Mouse (Mus musculus) heart, postnatal 0 days (tissue): ENCODE measurements around the gene Mcoln3. TPM values are rescaled to one million over a fixed set of nuclear protein-coding genes. Genes with fewer than 3 reads are reported as not detected.

Experiments used
- ATAC-seq: fragments of 200-750 bp; cut with Nextera tagmentation; 2 replicates; pipeline ENCODE4 v1.8.0; 2017; ENCODE audit warnings: low read depth, moderate number of reproducible peaks, moderate library complexity; ENCODE audit not compliant: insufficient read depth
- DNase-seq: peaks from one replicate; pipeline ENCODE4 v3.0.0-alpha.2; 2016; ENCODE audit warnings: low spot score
- H3K27ac ChIP-seq: fragments of 300-500 bp; sonication (generic); 2 replicates; pipeline ENCODE4 v1.5.1; 2014; ENCODE audit warnings: low read depth, mild to moderate bottlenecking
- H3K27me3 ChIP-seq: fragments of 300-500 bp; sonication (generic); 2 replicates; pipeline ENCODE4 v1.6.1; 2014; ENCODE audit warnings: low read length, mixed read lengths; ENCODE audit not compliant: control insufficient read depth, insufficient read depth
- H3K36me3 ChIP-seq: fragments of 300-500 bp; sonication (generic); replicated peaks from 2 replicates; pipeline ENCODE4 v1.6.1; 2014; ENCODE audit warnings: low read length, mixed read lengths; ENCODE audit not compliant: control insufficient read depth, insufficient read depth
- H3K4me1 ChIP-seq: fragments of 300-500 bp; sonication (generic); 2 replicates; pipeline ENCODE4 v1.6.1; 2014; ENCODE audit warnings: antibody characterized with exemption; ENCODE audit not compliant: control insufficient read depth, insufficient read depth
- H3K4me2 ChIP-seq: fragments of 300-500 bp; sonication (generic); 2 replicates; pipeline ENCODE4 v1.6.1; 2014; ENCODE audit warnings: low read depth, mild to moderate bottlenecking, low read length, moderate library complexity
- H3K4me3 ChIP-seq: fragments of 300-500 bp; sonication (generic); 2 replicates; pipeline ENCODE4 v1.5.1; 2014; ENCODE audit warnings: low read depth, low read length
- H3K9ac ChIP-seq: fragments of 300-500 bp; sonication (generic); replicated peaks from 2 replicates; pipeline ENCODE4 v1.6.1; 2014; ENCODE audit warnings: low read depth, low read length, mixed read lengths
- H3K9me3 ChIP-seq: fragments of 300-500 bp; sonication (generic); replicated peaks from 2 replicates; pipeline ENCODE4 v1.6.1; 2016; ENCODE audit warnings: low read length; ENCODE audit not compliant: control insufficient read depth
- CTCF ChIP-seq: IDR thresholded peaks from 2 replicates; pipeline ENCODE4 v1.5.1; 2016; ENCODE audit warnings: antibody characterized with exemption, control low read depth, low read depth
- EP300 ChIP-seq: IDR thresholded peaks from 2 replicates; pipeline ENCODE4 v1.6.1; 2016; ENCODE audit warnings: antibody characterized with exemption, low read depth
- WGBS: fragments of 180-500 bp; shearing (Covaris S2); extraction: QIAGEN DNeasy Blood & Tissue Kit; methylation state at CpG from one replicate; pipeline ENCODE4 v1.1.7; 2014; 5-methylcytosine and 5-hydroxymethylcytosine counted together
- polyA plus RNA-seq: library from polyadenylated mRNA; unstranded; fragments of >200 nt; fragmentation: Nextera tagmentation; extraction: Ambion mirVana; gene quantifications from 2 replicates; pipeline ENCODE4 v1.2.1, GENCODE M21; 2015
- total RNA-seq: library from RNA; depleted of rRNA; stranded (reverse); fragments of >200 nt; gene quantifications from 2 replicates; pipeline ENCODE4 v1.2.3, GENCODE M21; 2014; ENCODE audit warnings: low replicate concordance

Gene Mcoln3
- total and polyA plus RNA-seq, 2 experiments from 2014 or later = 0.20 TPM; not detected in 1

GRCm38 (mm10) chr3:146151755-146152154, 34.5 kb downstream of the Mcoln3 start:
- ATAC-seq = no peak
- TF ChIP-seq CTCF (no peak), EP300 (no peak)
- 91% methylated on average over 8 of the region's 8 CpGs for WGBS
- Histone ChIP-seq H3K27me3 (peaks cover 15% of the 10 kb centered on the region; the same call in 1 of the 2 replicates), H3K4me1 (peaks cover 3% of the 10 kb centered on the region; the same call in 1 of the 2 replicates), H3K4me2 (no peak overlapping the region), H3K4me3 (no peak overlapping the region), H3K27ac (no peak overlapping the region; the same call in 1 of the 2 replicates), H3K9me3 (no peaks in the 10 kb centered on the region), H3K9ac (no peak overlapping the region), H3K36me3 (no peaks in the 10 kb centered on the region)
- DNase-seq = no peak

GRCm38 (mm10) chr3:146152348-146152747, 35.1 kb downstream of the Mcoln3 start:
- WGBS = 80% methylated on average over 8 of the region's 8 CpGs
- Histone ChIP-seq H3K4me1 (peaks cover 3% of the 10 kb centered on the region; the same call in 1 of the 2 replicates), H3K36me3 (no peaks in the 10 kb centered on the region), H3K4me3 (no peak overlapping the region), H3K9me3 (no peaks in the 10 kb centered on the region), H3K4me2 (no peak overlapping the region), H3K9ac (no peak overlapping the region), H3K27ac (no peak overlapping the region), H3K27me3 (peaks cover 15% of the 10 kb centered on the region; the same call in 1 of the 2 replicates)
- no peak for TF ChIP-seq CTCF
- no peak for TF ChIP-seq EP300
- ATAC-seq = no peak
- DNase-seq = no peak

- Histone ChIP-seq H3K27ac (no peak overlapping the region), H3K36me3 (no peaks in the 10 kb centered on the region), H3K4me1 (peaks cover 3% of the 10 kb centered on the region; the same call in 1 of the 2 replicates), H3K9ac (no peak overlapping the region), H3K27me3 (peaks cover 15% of the 10 kb centered on the region; the same call in 1 of the 2 replicates), H3K9me3 (no peaks in the 10 kb centered on the region), H3K4me2 (no peak overlapping the region), H3K4me3 (no peak overlapping the region)
- no peak for TF ChIP-seq CTCF
- DNase-seq = no peak
- WGBS = 93% methylated on average over 2 of the region's 2 CpGs
- no peak for ATAC-seq
Measured at GRCm38 (mm10) chr3:146152913-146153312, 35.7 kb downstream of the Mcoln3 start.

GRCm38 (mm10) chr3:146153862-146154611, 36.8 kb downstream of the Mcoln3 start:
- no peaks in the 10 kb centered on the region for H3K36me3 ChIP-seq
- H3K4me1 ChIP-seq = peaks cover 3% of the 10 kb centered on the region; the same call in 1 of the 2 replicates
- TF ChIP-seq EP300 = no peak
- TF ChIP-seq CTCF = no peak
- WGBS = 27% methylated on average over 12 of the region's 12 CpGs
- DNase-seq (no peak), ATAC-seq (no peak)
- H3K9me3 ChIP-seq = no peaks in the 10 kb centered on the region
- H3K9ac ChIP-seq = no peak overlapping the region
- no peak overlapping the region for H3K27ac ChIP-seq
- H3K4me2 ChIP-seq = peak overlapping the region; percentile 19; the same call in 1 of the 2 replicates
- H3K27me3 ChIP-seq = peaks cover 14% of the 10 kb centered on the region; the same call in 1 of the 2 replicates
- no peak overlapping the region for H3K4me3 ChIP-seq

- Histone ChIP-seq H3K4me2 (no peak overlapping the region), H3K9me3 (no peaks in the 10 kb centered on the region), H3K4me1 (no peaks in the 10 kb centered on the region), H3K27ac (no peak overlapping the region), H3K4me3 (no peak overlapping the region), H3K9ac (no peak overlapping the region), H3K27me3 (0 out of 2 replicates have a peak, but pooled peaks cover 3% of the 10 kb centered on the region), H3K36me3 (no peaks in the 10 kb centered on the region)
- ATAC-seq (no peak), DNase-seq (no peak)
- WGBS = 55% methylated on average over 13 of the region's 13 CpGs
- TF ChIP-seq EP300 = no peak
- TF ChIP-seq CTCF = no peak
Measured at GRCm38 (mm10) chr3:146155628-146156576, 38.7 kb downstream of the Mcoln3 start.
